Mouse (Mus musculus) megakaryocyte progenitor cell, adult 5-6 weeks (primary cell): Measurements from ENCODE around the gene Rora. TPM values are rescaled to one million over a fixed set of nuclear protein-coding genes. Genes with fewer than 3 reads are reported as not detected.

Experiments
- ATAC-seq: replicated peaks from 2 replicates; pipeline ENCODE4 v1.8.0; 2016; ENCODE audit warnings: mild to moderate bottlenecking, moderate TSS enrichment, inconsistent platforms; ENCODE audit not compliant: poor library complexity
- total RNA-seq, 2 experiments: library from RNA; stranded (forward) in 1 of 2; stranded (reverse) in 1 of 2; fragments of 157-497, 149-512 nt in 1 of 2; fragments of 200-1000 nt in 1 of 2; gene quantifications; 2 replicates each; pipeline versions ENCODE4 v1.2.3 to v1.2.4; 2015 to 2017

Gene Rora
- total RNA-seq, 2 experiments from 2014 or later = 0.42 to 1.2 TPM

DNA sequence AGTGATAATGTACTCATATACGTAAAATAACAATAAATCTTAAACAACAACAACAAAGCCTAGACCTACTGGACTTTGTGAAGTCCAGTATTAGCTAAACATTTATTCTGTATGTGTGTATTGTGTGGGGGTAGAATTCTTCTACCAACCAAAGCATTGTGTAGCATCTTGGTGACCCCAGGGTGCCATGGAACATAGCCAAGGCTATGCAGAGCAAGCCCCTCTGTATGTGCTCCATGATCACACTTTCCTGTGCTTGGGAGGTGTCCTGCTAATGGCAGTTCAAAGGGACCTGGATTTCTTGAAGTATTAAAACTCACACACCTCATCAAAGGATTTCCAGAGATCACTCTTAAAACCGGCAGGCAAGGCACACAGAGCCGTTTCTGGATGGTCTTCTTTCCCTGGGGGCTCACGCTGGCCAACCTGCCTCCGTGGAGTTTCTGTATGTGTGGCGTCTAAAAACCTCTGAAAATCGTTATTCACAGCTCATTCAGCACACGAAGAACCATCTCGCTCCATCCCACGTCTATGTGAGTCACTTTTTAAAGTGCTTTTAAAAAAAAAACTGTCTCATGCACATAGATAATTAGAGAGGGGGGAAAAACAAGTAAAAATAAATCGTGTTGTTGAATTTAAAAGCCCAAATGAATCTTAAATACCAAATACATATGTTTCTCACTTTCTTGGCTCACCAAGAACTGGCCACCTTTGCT lies 92.5 kb downstream of the Rora start:
- ATAC-seq = no peak

DNA sequence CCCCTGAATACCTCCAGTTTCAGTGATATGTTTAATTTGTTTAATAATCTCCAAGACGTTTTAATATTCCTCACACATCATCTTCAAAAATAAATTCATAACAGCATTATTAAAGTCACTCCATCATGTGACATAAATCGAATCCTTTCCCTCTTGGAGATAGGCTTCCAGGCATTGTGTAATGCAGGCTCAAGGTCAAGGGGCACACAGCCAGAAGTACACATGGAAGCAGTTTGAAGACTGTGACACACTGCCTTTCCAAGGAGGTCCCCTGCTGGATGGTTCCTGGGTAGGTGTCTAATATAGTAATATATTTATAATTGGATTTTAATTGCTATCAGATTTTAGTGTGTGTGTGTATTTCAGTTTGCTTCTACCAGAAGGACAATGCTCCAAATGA lies 103.4 kb downstream of the Rora start:
- no peak for ATAC-seq

DNA sequence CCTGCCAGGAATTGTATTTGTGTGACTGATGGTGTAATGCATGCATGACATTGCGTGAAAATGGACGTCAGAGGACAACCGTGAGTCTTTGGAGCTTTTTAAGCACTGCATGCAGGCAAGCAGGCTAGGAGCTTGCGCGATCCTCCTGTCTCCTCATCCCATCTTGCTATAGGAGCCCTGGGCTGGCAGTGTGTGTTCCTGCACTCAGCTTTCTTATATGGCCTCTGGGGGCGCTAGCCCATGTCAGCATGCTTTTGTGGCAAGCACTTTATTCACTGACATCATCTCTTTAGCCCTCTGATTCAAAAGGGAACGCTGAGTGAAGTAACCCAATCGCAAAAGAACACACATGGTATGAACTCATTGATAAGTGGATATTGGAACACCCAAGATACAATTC lies 105.7 kb downstream of the Rora start:
- ATAC-seq = no peak

DNA sequence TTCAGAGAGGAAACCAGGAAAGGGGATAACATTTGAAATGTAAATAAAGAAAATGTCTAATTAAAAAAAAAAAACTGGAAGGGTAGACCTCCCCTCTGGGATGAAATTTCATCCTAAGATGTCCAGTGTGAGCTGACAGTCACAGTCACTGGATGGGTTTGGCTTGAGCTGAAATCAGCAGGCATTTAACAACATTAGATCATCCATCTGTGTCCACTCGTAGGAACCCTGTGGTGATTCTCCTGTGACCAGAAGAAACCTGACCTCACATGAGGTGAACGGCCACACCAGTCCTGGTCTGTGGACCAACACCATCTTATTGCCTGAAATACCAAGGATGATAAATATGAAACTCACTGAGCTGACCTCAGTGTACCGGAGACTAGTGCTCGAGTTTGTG lies 106.7 kb downstream of the Rora start:
- ATAC-seq = no peak

DNA sequence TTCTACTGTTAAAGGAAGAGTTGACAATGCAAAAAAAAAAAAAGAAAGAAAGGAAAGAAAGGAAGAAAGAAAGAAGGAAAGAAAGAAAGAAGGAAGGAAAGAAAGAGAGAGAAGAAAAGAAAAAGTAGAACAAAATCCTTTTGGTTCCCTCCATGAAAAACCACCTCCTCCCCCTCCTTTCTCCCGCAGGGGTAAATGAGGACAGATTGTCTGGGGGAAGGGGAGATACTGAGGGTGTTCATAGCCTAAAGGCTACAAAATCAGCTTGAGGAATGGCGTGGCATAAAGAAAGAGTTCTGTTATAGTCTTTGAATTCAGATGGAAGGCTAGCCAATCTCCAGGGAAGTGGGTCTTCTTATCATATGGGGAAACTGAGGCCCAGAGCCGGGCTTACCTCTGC lies 107.3 kb downstream of the Rora start:
- ATAC-seq = no peak

DNA sequence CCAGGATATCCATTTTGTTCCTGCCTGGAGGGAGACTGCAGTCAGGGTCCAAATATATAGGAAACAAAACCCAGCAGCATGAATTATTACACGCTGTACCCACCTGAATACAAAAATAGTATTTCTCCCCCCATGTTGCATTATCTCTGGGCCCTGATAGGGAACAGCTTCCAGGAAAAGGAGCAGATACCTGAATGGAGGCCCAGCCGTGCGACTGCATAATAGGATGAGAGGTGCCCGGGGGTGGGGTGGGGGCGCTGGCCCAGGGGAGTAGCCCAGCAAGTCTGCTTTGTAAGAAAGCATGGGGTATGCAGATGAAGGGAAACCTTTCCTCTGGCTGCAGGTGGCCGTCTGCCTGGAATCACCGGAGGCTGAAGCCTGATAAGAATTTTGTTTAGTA lies 108.1 kb downstream of the Rora start:
- no peak for ATAC-seq

DNA sequence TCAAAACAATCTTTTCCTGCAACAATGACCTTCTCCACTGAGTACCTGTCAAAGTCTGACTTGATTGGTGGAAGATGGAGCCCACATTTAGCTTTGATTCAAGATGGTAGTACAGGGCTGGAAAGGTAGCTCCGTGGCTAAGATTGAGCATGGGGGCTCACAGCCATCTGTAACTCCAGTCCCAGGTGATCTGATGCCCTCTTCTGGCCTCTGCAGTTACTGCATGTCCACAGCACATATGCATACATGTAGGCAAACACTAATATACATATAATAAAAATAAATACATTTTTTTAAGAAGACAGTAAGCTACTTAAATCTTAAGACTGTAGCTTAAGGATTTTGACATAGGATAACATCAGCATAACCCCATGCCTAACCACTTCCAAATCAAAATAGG lies 112.0 kb downstream of the Rora start:
- ATAC-seq = no peak

DNA sequence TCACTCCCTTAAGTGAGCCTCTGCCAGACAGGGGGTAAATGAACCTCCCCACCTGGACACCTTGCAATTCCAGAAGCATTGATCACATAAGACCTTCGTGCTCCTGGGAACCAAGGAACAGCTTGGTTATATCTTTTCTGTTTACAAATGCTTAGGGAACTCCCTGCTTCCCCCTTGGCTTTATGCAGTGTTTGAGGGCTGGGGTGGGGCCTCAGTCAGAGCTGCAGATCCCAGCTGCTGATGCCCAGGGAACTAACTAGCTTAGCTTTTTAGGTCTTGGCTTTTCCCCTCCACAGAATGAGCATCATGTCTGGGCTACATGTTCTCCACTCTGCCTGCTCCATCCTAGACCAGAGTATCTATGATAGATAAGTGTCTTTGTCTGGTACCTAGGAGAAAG lies 116.1 kb downstream of the Rora start:
- no peak for ATAC-seq

DNA sequence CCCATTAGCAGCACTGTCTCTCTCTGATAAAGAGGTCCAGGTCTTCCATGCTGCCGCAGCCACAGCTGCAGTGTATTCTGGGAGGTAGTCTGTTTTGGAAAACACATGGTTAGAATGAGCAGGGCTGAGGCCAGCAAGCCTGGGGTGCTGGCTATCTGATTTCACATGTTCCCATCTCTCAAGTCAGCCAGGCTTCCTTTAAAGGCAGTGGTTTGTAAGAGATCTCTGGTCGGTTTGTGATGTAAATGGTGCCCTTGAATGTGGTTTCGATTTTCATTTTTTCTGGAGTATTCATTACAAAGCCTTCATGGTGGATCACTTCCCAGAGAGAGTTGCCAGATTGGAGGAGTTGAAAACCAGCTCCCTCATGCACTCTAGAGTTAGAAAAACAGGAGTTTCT lies 117.8 kb downstream of the Rora start:
- ATAC-seq = no peak

DNA sequence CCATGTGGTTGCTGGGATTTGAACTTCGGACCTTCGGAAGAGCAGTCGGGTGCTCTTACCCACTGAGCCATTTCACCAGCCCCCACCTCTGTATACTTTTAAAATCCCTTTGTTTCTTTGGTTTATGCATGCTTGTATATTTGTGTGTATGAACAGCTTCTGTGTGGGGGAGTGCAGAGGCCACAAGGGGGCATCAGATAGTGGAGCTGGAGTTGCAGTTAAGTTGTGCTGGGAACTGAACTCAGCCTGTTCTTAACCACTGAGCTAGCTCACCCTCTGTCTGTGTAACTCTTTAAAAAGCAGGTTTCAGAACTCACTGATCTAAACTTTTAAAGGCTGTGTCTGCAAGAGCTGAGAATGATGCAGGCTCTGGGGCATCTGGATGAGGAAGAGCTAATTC lies 120.2 kb downstream of the Rora start:
- ATAC-seq = no peak

DNA sequence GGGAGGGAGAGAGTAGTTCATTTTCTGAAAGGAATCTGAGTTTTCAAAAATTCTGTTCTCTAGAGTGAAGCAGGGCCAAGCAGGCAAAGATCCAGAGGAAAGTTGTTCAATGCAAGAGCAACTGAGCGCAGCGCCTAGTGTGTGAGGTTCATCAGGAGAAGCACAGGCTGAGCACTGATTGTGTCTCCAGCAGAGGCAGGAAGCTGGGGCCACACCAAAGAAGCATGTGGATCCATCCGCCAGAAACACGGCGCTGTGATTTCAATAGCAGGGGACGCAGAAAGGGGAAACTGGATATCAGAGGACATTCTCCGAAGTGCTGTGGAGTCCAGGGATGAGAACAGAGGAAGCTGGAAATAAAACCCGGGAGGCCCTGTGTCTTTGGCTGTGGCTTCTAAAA lies 128.4 kb downstream of the Rora start:
- no peak for ATAC-seq

DNA sequence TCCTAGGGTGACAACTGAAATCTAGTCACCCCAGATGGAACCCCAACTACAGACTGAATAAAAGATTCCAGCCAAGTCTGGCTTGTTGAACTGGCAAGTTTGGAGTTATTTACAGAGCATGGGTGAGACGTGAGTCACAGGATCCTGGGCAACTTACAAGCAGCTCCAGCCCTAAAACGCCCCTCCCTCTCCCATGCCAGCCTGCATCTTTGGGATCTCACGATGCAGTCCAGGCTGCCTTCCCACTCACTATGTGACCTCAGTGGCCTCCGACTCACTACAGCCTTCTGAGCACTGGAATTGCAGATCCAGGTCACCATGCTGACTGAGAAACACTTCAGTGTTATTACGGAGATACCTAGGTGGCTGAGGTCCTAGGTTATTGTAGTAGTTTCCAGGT lies 129.0 kb downstream of the Rora start:
- no peak for ATAC-seq

DNA sequence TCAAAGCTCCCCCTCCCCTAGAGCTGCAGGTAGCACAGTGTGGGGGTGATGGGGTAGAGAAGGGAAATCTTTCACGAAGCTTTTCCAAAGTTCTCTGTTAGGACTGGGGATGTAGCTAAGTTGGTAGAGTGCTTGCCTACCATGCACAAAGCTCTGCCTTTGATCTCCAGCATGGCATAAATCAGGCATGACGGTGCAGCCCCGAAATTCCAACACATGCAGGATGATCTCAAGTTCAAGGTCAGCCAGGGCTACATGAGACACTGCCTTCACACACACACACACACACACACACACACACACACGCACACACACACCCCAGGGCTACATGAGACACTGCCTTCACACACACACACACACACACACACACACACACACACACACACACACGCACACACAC lies 129.7 kb downstream of the Rora start:
- no peak for ATAC-seq

DNA sequence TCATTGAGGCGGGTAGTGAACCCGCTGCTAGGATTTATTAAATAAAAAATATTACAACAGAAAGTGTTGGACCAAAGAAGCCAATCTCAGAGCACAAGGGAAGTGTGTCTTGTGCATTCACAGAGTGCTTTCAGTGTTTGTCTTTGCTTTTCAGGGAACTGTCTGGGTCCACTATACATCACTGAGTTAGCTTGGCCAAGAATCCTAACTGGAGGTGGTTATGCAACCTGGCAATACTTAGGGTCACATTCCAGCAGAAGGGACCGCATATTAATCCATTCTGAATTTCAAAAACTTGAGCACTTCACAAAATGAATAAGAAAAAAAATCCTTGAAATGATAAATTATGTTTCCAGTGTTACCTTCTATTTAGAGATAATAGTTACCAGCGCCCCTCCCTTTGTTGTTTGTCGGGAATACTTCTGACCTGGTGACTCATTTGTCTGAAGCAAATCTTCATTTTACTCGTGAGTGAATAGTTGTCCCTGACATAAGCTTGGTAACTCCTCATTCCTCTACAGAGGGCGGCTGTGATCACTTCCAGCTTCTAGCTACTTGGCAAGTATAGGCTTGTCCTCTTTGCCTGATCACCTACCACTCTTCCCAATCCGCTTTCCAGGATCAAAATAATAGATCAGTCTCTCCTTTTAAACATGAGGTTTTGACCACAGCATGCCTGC lies 133.2 kb downstream of the Rora start:
- no peak for ATAC-seq

DNA sequence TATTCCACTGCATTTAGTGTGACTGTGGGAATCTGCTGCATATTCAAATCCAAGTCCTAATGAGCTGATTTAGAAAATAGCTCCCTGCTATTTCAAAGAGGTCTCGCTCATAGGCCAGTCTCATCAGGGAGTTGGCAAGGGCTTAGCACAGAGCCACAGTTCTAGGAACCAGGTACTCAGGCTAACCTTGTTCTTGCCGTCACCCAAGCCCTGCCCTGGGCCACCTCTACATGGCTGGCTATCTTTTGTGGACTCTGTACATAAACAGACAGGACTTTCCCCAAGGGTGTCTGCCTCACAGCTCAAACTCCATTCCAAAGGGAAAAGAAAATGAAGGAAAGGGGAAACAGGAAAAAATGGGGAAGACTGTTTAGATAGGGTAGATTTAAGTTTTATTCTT lies 134.1 kb downstream of the Rora start:
- ATAC-seq = no peak

DNA sequence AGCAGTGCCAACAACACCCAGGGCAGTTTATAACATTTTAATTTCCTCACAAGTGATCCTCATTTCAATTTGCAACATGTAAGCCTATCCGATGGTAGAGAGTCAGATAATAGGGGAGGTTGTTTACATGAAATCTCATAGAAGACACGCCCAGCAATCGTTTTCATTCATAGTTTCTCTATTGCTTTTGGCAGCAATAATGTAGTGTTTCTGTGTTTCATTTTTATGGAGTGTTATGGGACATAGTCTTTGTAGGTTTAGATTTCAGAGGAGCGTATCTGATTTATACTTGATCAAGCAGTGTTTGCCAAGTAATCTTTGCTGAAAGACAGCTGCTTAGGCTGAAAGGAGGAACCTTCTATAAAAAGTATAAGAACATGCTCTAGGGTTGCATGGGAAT lies 137.3 kb downstream of the Rora start:
- ATAC-seq = no peak

DNA sequence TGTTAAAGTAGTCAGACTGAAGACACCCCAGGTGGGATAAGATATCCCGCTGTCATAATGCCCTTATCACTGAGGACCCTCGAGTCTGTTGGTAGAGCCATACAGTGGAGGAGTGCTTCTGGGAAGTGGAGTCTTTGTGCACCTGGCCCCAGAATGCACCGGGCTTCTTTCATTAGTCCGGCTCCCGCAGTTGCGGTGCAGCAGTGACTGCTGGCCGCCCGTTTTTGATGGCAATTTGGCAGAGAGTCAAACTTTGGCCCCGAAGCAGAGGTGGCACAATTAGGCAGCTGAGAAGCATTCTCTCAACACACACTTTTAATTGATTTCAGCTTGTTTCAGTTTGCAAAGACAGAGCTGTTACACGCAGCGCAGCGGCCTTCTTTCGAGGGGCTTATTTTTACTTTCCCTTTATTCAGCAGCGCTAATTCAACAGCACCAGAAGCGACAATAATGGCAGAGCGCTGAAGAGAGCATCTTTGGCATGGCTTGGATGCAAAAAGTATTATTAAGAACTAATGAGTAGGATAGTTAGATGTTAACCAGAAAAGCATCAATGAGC lies 138.5 kb downstream of the Rora start:
- no peak for ATAC-seq

DNA sequence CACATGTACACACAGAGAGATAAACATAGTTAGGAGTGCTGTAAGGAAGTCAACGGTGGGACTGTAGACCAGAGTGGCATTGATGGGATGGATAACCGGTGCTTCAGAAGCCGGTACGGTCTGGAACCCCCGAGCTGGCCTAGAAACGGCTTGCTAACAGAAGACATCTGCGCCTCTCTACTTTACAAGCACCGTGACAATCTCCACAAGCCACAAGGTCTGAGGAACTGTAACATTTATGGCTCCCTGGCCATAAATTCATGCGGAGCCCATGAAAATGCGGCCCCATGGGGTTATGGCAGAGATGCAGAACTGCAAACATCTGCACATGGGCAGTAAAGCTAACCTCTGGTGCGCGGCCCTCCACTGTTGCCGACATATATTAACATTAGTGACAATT lies 141.7 kb downstream of the Rora start:
- ATAC-seq = no peak

DNA sequence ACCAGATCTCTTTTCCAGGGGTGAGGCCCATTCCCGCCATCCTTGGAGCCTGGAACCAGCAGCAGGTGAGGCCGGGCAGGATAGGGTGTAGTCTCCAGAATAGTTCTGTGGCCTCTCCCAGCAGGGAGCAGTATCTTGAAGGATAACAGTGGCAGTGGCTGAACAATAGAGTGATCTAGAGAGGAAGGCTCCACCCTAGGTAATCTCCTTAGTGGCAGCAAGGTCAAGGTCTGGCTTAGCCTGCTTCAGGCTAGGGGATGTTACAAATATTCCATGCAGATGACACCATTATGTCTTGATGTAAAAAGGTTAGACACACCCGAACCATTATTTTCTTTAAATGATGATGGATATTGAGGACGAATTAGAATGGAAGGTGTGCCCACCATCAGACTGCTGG lies 144.6 kb downstream of the Rora start:
- no peak for ATAC-seq

DNA sequence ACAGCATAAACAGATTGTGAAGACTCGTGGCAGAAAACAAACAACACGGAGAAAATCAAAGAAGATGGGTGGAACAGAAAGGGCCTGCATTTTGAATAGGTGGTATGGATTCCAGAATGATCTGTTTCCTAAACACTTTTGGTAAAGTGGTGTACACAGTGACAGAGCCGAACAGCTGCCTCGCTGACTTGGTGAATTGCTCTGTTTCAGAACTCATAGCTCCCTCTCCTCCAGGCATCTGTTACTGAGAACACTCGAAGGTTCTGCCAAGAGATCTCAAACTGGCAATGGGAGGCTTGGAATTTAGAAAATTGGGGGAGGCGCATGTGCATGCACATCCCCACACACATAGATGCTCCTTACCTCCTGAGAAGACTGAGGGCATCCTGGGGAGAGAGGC lies 145.5 kb downstream of the Rora start:
- no peak for ATAC-seq

DNA sequence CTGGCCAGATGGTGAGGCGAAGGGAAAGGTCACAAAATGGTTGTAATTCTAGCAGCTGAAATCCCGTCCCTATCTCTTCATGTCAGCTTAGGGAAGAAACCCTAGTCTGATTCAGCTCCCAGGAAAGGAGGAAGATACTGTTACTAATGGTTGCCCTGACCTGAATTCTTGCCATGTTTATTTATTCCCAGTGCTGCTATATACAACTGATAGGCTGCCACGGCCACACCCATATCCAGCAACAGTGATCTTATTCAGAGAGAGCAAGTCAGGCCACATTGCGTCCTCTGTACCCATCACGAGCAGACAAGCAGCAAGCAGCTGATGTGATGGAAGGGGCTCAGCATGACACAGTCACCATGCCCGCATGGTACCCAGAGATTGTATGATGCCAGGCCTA lies 150.6 kb downstream of the Rora start:
- no peak for ATAC-seq

DNA sequence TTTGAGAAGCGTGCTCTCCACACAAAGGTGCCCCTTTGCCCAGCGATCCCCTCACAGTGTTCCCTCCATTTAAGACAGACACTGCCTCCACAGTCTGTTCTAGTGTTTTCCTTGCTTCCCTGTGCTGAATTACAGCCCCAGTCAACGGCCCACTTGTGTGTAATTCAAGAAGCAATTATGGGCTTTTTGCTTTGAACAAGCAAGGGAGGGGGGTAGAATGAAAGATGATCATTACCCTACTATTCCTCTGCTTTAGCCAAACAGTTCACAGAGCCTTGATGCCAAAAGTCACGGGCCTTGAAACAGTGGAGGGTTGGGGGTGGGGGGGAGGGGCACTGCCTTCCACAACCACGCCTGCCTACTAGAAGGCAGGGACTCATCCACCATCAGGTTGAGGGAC lies 152.2 kb downstream of the Rora start:
- ATAC-seq = no peak

DNA sequence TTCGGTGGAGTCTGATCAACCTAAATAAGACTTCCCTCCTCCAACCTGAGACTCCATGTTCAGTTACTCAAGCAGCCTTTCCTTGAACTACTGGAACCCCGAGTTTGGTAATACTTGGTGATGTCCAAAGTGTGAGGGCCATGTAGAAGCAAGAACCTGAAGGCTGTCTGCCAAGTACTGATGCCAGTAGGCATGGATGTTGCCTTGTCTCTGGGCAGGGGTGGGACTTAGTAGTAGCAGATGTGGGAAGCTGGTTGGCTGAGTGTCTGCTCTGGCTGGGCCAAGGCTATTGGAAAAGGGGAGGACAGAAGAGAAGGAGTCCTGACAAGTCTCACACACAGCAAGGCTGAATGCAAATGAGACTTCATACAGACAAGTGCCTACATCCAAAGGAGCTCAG lies 154.1 kb downstream of the Rora start:
- ATAC-seq = no peak
